Mouse (Mus musculus) small intestine, adult 2 months (tissue): ENCODE measurements at regions not wholly inside any gene's neighbourhood (a gene's known extent, or its start where the extent isn't known, plus 50 kb on each side); places are given as distances from the start of the nearest gene placed in this dataset.

Experiments used
- CTCF ChIP-seq: fragments of 200-500 bp; IDR thresholded peaks from 2 replicates; pipeline ENCODE4 v1.5.1; 2012; ENCODE audit warnings: low read depth, mild to moderate bottlenecking, control low read depth, inconsistent platforms, low read length, moderate library complexity, mixed read lengths; ENCODE audit not compliant: insufficient replicate concordance, insufficient read length; ENCODE audit errors: extremely low read depth
- POLR2A ChIP-seq: fragments of 200-500 bp; IDR thresholded peaks from 2 replicates; pipeline ENCODE4 v1.6.1; 2012; ENCODE audit warnings: low read depth, mild to moderate bottlenecking, control low read depth, inconsistent platforms, low read length, moderate library complexity

DNA sequence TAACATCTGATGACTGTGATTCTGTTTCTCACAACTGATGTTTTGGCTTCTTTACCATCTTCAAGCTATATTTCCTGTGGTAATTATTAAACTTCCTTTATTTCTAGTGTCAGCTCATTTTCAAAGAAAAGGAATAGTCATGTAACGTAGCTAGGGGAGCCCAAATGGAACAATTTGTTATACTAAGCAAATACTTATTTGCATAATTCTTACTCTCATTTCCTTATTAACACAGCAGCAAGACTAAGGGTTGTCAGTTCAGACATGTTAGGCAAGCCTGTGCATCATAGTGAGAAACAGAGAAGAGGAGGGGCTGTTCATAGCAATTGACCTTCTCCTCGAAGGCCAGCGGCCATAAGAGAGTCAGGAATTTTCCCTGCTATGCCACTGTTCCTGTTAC, 449.5 kb downstream of the Ebf1 start:
- TF ChIP-seq CTCF (no peak), POLR2A (no peak)
